Mouse (Mus musculus) ES-E14 (cell line): ENCODE results near the gene Npas3.

Source experiments
- HCFC1 ChIP-seq: IDR thresholded peaks from 2 replicates; pipeline ENCODE4 v1.6.1; 2012; ENCODE audit warnings: low read length, inconsistent platforms, borderline replicate concordance; ENCODE audit not compliant: insufficient read depth
- MAFK ChIP-seq: IDR thresholded peaks from 2 replicates; pipeline ENCODE4 v1.6.1; 2014; ENCODE audit warnings: mild to moderate bottlenecking, low read depth, low read length, inconsistent platforms; ENCODE audit not compliant: insufficient read depth

DNA sequence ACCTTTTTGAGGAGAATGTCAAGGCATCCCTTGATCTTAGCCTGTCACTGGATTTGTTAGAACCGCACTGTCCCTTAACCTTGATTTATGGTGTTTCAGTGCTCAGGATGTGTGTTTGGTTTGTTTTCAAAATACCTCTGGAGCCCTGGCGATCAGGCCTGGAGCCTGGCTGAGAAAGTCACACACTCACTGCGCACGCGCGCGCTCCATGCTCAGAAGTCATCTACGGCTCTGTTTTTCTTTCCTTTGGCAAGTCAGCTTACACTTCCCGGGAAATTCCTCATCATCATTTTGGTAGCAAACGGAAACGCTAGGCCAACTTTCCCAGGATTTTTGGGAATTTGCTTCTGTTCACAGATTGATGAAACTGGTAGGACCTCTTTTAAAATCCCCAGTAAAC, 519.9 kb downstream of the Npas3 start:
- TF ChIP-seq MAFK (no peak), HCFC1 (no peak)
